Mouse (Mus musculus): ENCODE data around the gene Nme6. TPM values are rescaled to one million over a fixed set of nuclear protein-coding genes. Genes with fewer than 3 reads are reported as not detected.

Gene Nme6
- total RNA-seq, 2 experiments from 2014 or later = 22.3 to 29.5 TPM

GRCm38 (mm10) chr9:109866218-109866617 lies 33.7 kb downstream of the Nme6 start:
- no peak for DNase-seq (ENCODE audit: low spot score in 2 of 2)

DNA sequence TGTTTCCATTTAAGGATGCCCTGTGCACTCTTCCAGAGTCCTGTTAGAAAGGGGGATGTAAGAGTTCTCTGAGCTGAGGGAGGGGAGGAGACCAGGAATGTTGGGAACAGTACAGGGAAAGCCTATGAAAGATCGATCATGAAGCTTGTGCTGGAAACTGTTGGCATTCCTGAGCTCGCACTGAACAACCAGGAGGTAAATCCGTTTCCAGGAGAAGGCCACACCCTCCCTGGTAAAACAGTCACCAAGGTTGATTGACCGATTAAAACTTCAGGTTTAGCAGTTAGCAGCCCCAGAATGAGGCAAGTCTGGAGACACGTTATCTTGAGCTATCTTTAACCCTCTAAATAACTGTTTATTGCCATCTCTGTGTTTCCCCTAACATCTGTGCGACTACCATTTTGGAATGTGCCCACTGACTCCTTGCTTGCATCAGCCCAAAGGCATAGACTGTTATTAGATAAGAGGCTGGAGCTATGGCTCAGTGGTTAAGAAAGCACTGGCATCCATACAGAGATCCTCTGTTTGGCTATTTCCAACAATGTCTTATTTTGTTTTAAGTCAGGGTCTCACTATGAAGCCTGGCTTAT lies 38.5 kb downstream of the Nme6 start:
- DNase-seq (ENCODE audit: low spot score in 2 of 2) = no peak

DNA sequence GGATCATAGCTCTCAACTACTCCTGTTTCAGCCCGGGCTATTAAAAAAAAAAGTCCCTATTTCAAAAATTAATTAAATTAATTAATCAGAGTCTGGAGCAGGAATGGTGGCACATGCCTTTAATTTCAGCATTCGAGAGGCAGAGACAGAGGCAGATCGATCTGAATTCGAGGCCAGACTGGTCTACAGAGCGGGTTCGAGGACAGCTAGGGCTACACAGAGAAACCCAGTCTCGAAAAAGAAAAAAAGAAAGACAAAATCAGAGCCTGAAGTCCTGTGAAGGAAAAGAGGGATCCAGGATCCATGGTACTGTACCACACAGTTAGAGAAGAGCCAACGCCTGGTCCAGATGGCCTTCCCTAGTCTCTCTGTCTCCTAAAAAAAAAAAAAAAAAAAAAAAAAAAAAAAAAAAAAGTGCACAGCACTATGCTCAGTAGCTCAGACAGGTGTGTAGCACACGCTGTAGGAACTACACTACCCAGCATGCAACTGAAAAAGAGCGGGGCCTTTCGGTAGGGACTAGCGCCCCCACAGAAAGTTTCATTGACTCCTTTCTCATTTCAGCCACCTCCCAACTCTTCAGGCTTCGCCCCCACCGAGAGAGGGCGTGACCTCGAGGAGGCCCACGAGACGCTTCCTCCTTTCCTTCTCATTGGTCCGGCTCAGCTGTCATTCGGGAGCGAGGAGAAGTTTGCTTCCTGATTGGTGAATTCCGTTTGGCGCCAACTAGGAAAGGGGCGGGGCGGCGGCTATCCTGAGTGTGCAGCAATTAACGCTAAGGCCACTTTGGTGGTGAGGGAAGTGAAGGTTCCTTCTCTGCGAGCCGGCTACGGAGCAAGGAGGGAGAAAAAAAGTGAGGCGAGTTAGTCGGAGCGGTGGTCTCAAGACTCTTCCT lies 42.5 kb downstream of the Nme6 start, which contains the start of gene Cdc25a:
TSS of gene Cdc25a (plus strand) at position 783 of the 895 bp plus-strand sequence.
- peak; percentile 86 to 97 for DNase-seq (ENCODE audit: low spot score in 2 of 2)

DNA sequence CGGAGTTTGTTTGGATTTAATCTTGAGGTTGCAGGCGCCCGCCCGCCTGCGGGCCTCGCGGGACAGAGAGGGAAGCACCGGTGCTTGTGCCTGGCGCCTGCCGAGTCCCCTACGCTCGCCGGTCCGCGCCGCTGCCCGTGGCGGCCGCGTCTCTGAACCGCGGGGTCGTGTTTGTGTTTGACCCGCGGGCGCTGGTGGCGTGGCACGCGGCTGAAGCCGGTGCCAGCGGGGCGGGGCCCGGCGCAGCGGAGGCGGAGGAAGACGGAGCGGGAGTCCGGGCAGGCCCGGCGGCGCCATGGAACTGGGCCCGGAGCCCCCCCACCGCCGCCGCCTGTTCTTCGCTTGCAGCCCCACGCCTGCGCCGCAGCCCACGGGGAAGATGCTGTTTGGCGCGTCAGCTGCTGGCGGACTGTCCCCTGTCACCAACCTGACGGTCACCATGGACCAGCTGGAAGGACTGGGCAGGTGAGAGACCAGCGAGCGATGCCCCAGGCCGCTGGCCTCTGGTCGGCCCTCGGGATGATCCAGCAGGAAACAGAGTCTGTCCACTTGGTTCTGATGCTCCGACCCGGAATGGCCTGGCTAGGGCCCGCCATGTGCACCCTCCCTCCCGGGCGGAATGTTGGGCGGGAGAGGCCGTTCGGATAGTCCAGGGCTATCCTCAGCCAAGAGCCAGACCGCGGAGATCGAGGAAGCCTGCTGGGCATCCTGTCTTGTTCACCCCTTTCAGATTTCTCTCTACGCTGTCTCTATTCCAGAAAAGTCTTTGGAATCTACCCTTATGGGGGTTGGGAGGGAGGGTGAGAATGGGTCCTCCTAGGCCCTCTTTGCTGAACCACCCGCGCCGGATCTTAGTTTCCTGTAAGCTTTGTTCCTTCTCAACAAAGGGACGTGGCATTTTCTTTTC lies 43.4 kb downstream of the Nme6 start:
- peak in 1 of 2 experiments; percentile 42 for DNase-seq (ENCODE audit: low spot score in 2 of 2)

DNA sequence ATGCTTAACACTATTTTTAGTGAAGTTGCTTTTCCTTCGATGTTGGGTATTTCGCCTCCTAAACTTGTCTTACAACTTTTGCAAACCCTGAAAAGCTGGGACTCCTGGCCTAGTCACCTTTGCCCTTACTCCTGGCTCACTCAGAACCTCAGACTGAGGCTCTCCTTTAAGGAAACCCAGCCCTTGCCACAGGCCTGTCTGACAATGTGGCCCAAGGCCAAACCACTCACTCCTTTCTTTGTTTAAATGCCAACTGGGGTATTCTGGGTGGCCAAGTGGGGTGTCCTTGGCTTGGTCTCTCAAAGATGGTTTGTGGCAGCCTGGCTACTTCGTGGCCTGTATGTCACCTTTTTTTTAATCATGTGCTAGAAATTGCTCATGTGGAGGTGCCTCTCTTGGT lies 44.2 kb downstream of the Nme6 start:
- DNase-seq (ENCODE audit: low spot score in 2 of 2) = no peak

DNA sequence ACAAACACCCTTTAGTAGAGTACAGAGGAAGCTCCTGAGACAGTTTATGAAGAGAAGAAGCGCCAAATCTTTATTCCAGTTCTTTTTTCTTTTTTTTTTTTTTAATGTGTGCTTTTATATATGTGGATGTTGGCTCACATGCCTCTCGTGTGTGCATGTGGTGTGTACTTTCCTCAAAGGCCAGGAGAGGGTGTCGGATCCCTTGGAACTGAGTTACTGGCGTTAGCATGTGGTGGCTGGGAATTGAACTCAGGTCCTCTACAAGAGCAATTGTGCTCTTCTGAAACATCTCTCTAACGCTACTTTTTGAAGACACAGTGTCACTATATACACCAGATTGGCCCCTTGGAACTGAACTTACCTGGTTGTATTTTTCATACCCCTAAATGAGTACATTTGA lies 45.1 kb downstream of the Nme6 start:
- no peak for DNase-seq (ENCODE audit: low spot score in 2 of 2)

DNA sequence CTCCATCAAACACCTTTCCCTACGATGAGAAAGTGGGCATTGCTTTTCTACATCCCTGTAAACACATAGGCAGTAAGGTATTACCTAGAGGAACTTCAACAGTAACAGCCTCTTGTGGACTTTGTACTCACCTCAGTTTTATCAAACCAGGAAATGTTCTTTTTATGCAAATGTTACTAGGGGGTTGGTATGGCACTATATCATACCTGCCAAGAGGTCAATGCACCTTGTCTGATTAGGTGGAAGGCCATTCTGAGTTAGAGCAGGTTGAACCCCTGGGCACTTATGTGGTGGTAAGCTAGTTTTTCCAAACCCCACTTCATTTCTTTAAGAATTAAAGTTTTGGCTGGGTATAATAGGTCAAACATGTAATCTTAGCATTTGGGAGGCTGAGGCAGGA lies 46.8 kb downstream of the Nme6 start:
- no peak for DNase-seq (ENCODE audit: low spot score in 2 of 2)

DNA sequence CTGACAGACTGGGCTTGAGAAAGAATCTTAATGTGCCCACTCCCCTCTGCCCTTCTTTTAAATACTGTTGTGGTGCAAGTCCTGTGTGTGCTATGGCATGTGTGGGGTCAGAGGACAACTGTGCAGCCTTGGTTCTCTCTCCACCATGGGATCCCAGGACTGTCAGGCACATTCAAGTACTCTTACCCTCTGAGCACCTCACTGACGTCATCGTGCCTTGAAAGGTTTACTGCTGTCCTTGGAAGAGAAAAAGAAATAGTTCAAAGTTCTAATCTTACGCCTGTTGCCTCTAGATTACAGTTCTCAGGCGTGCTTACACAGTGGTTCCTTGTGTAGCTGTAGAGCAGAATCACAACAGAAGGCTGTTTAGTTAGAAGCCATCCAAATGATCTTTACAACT lies 53.7 kb downstream of the Nme6 start:
- no peak for DNase-seq (ENCODE audit: low spot score in 2 of 2)

DNA sequence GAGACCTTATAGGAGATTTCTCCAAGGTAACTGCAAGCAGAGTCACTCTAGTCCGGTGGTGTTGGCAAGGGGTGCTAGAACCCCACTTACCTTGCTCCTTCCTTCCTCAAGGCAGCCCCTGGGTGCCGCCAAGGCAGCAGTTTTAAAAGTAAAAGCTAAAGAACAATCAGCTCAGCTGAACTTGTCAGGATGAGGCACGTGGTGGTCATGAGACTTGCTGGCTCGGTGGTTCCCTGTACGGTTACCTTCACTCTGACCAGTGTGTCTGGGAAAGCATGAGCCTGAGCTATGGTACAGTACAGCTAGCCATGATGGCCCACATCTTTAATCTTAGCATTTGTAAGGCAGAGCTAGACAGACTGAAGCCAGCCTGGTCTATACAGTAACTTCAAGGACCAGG lies 54.8 kb downstream of the Nme6 start:
- no peak for DNase-seq (ENCODE audit: low spot score in 2 of 2)

GRCm38 (mm10) chr9:109891501-109891900 lies 59.0 kb downstream of the Nme6 start:
- no peak for DNase-seq (ENCODE audit: low spot score in 2 of 2)

Small RNAs within 50 kb of the gene (microRNA-seq; reads per million reads assigned to microRNA genes)
- not detected for gene Mir7089

Other genes starting within 250 kb of the Nme6 start
- not detected for gene Fbxw24, start 206.7 kb upstream of the Nme6 start, total RNA-seq (2021)
- gene Fbxw25, start 168.1 kb upstream of the Nme6 start, total RNA-seq (2021) = under 1 TPM in 1 of 2 experiments, not detected in 1; 0.20 TPM
- gene Fbxw18, start 130.0 kb upstream of the Nme6 start, total RNA-seq (2021) = not detected
- gene Fbxw26, start 86.7 kb upstream of the Nme6 start, total RNA-seq (2021) = not detected
- not detected for gene Fbxw27, start 42.1 kb upstream of the Nme6 start, total RNA-seq (2021)
- 10 to 100 TPM in 1 of 2 experiments, 1 to 10 TPM in 1; 8.3 to 10.6 TPM for gene Spink8, start 20.5 kb upstream of the Nme6 start, total RNA-seq (2021)
- 10 to 100 TPM; 11.6 to 32.1 TPM for gene Camp, start 16.9 kb downstream of the Nme6 start, total RNA-seq (2021)
- 10 to 100 TPM; 25.5 to 28.3 TPM for gene Cdc25a, start 42.8 kb downstream of the Nme6 start, total RNA-seq (2021)
- gene Map4, start 98.7 kb downstream of the Nme6 start, total RNA-seq (2021) = 100 to 1,000 TPM; 118 to 124 TPM

Measured in adrenal gland, postnatal 4 days (tissue).